Mouse (Mus musculus): ENCODE results near the gene Acadl. TPM values are rescaled to one million over a fixed set of nuclear protein-coding genes. Genes with fewer than 3 reads are reported as not detected.

Acadl gene
- 90.3 and 122 TPM in 2 replicates for polyA plus RNA-seq (2015; fragmentation: Nextera tagmentation; extraction: Ambion mirVana)

- peak within 1 kb of the TSS; percentile 75 for H3K9ac ChIP-seq
- under 1% methylated on average over 80 of the region's 85 CpGs for WGBS
- peak within 1 kb of the TSS; percentile 85 for H3K27ac ChIP-seq
- no peaks in the 10 kb centered on the region for H3K9me3 ChIP-seq
- H3K36me3 ChIP-seq, result peaks cover 4% of the 10 kb centered on the region; the same call in 1 of the 2 replicates
- peak within 1 kb of the TSS; percentile 81 for H3K4me3 ChIP-seq
- H3K4me2 ChIP-seq, result peak within 1 kb of the TSS; percentile 62
- no peaks in the 10 kb centered on the region for H3K27me3 ChIP-seq
- peaks cover 7% of the 10 kb centered on the region; the same call in 1 of the 2 replicates for H3K4me1 ChIP-seq
- peak; percentile 82 for ATAC-seq (ENCODE audit: insufficient number of reproducible peaks, low FRiP score, low TSS enrichment, low read depth)
Measured at GRCm38 (mm10) chr1:66862712-66863511, at the start of gene Acadl. Gene Acadl, minus strand, starts transcription at chr1:66863277.

GRCm38 (mm10) chr1:66912305-66912704 is 49.2 kb upstream of the Acadl start:
- 77% methylated on average over 1 of the region's 1 CpGs for WGBS
- Histone ChIP-seq H3K27ac (no peak overlapping the region), H3K4me1 (no peaks in the 10 kb centered on the region), H3K4me2 (no peak overlapping the region), H3K27me3 (no peaks in the 10 kb centered on the region), H3K9me3 (no peaks in the 10 kb centered on the region), H3K36me3 (no peaks in the 10 kb centered on the region), H3K4me3 (no peak overlapping the region), H3K9ac (no peak overlapping the region)
- ATAC-seq (ENCODE audit: insufficient number of reproducible peaks, low FRiP score, low TSS enrichment, low read depth), result no peak

- Histone ChIP-seq H3K27me3 (no peaks in the 10 kb centered on the region), H3K9me3 (no peaks in the 10 kb centered on the region), H3K9ac (no peak overlapping the region), H3K36me3 (no peaks in the 10 kb centered on the region), H3K27ac (no peak overlapping the region), H3K4me2 (no peak overlapping the region), H3K4me3 (no peak overlapping the region), H3K4me1 (0 out of 2 replicates have a peak, but pooled peaks cover under 1% of the 10 kb centered on the region)
- no peak for ATAC-seq (ENCODE audit: insufficient number of reproducible peaks, low FRiP score, low TSS enrichment, low read depth)
- 79% methylated on average over 3 of the region's 3 CpGs for WGBS
Measured at GRCm38 (mm10) chr1:66902566-66902965, 39.5 kb upstream of the Acadl start.

GRCm38 (mm10) chr1:66900946-66901345 is 37.9 kb upstream of the Acadl start:
- Histone ChIP-seq H3K4me3 (no peak overlapping the region), H3K9me3 (no peaks in the 10 kb centered on the region), H3K4me2 (no peak overlapping the region), H3K9ac (no peak overlapping the region), H3K27ac (no peak overlapping the region), H3K36me3 (no peaks in the 10 kb centered on the region), H3K27me3 (no peaks in the 10 kb centered on the region), H3K4me1 (peaks cover 9% of the 10 kb centered on the region)
- no peak for ATAC-seq (ENCODE audit: insufficient number of reproducible peaks, low FRiP score, low TSS enrichment, low read depth)
- 81% methylated on average over 4 of the region's 4 CpGs for WGBS

- Histone ChIP-seq H3K9ac (no peak overlapping the region), H3K27me3 (no peaks in the 10 kb centered on the region), H3K27ac (no peak overlapping the region), H3K36me3 (no peaks in the 10 kb centered on the region), H3K4me1 (peaks cover 15% of the 10 kb centered on the region), H3K9me3 (no peaks in the 10 kb centered on the region), H3K4me2 (no peak overlapping the region), H3K4me3 (no peak overlapping the region)
- whole genome bisulfite sequencing, result 62% methylated on average over 7 of the region's 7 CpGs
- no peak for ATAC-seq (ENCODE audit: insufficient number of reproducible peaks, low FRiP score, low TSS enrichment, low read depth)
Measured at GRCm38 (mm10) chr1:66898261-66898660, 35.2 kb upstream of the Acadl start.

GRCm38 (mm10) chr1:66896556-66896955 is 33.5 kb upstream of the Acadl start:
- Histone ChIP-seq H3K4me3 (peak overlapping the region; percentile 15; the same call in 1 of the 2 replicates), H3K27ac (no peak overlapping the region), H3K4me1 (peaks cover 15% of the 10 kb centered on the region), H3K27me3 (no peaks in the 10 kb centered on the region), H3K4me2 (peak overlapping the region; percentile 37), H3K9me3 (no peaks in the 10 kb centered on the region), H3K36me3 (no peaks in the 10 kb centered on the region), H3K9ac (no peak overlapping the region)
- 34% methylated on average over 5 of the region's 5 CpGs for WGBS
- ATAC-seq (ENCODE audit: insufficient number of reproducible peaks, low FRiP score, low TSS enrichment, low read depth), result no peak

- 20% methylated on average over 5 of the region's 5 CpGs for WGBS
- ATAC-seq (ENCODE audit: insufficient number of reproducible peaks, low FRiP score, low TSS enrichment, low read depth), result 0 out of 2 replicates have a peak, but pooled peaks have one; percentile 74
Measured at GRCm38 (mm10) chr1:66896125-66896524, 33.0 kb upstream of the Acadl start.

GRCm38 (mm10) chr1:66895837-66896118 is 32.7 kb upstream of the Acadl start:
- Histone ChIP-seq H3K27ac (no peak overlapping the region), H3K27me3 (no peaks in the 10 kb centered on the region), H3K36me3 (no peaks in the 10 kb centered on the region), H3K9ac (no peak overlapping the region), H3K9me3 (no peaks in the 10 kb centered on the region), H3K4me1 (peaks cover 15% of the 10 kb centered on the region), H3K4me3 (0 out of 2 replicates have a peak overlapping the region, but pooled peaks have one; percentile 15), H3K4me2 (peak overlapping the region; percentile 37)
- no peak; the same call in 1 of the 2 replicates for ATAC-seq (ENCODE audit: insufficient number of reproducible peaks, low FRiP score, low TSS enrichment, low read depth)

More at GRCm38 (mm10) chr1:66896125-66896524, 33.0 kb upstream of the Acadl start:
- Histone ChIP-seq H3K36me3 (no peaks in the 10 kb centered on the region), H3K4me2 (peak overlapping the region; percentile 37), H3K9me3 (no peaks in the 10 kb centered on the region), H3K27ac (no peak overlapping the region), H3K4me3 (peak overlapping the region; percentile 15; the same call in 1 of the 2 replicates), H3K4me1 (peaks cover 15% of the 10 kb centered on the region), H3K27me3 (no peaks in the 10 kb centered on the region), H3K9ac (no peak overlapping the region)

GRCm38 (mm10) chr1:66895093-66895836 is 32.2 kb upstream of the Acadl start:
- 54% methylated on average over 6 of the region's 6 CpGs for WGBS
- peaks cover 15% of the 10 kb centered on the region for H3K4me1 ChIP-seq
- H3K9ac ChIP-seq, result no peak overlapping the region
- H3K4me3 ChIP-seq, result no peak overlapping the region
- no peaks in the 10 kb centered on the region for H3K9me3 ChIP-seq
- no peaks in the 10 kb centered on the region for H3K36me3 ChIP-seq
- ATAC-seq (ENCODE audit: insufficient number of reproducible peaks, low FRiP score, low TSS enrichment, low read depth), result no peak
- H3K4me2 ChIP-seq, result peak overlapping the region; percentile 37; the same call in 1 of the 2 replicates
- H3K27me3 ChIP-seq, result no peaks in the 10 kb centered on the region
- no peak overlapping the region for H3K27ac ChIP-seq

GRCm38 (mm10) chr1:66887175-66887574 is 24.1 kb upstream of the Acadl start:
- Histone ChIP-seq H3K36me3 (no peaks in the 10 kb centered on the region), H3K27me3 (no peaks in the 10 kb centered on the region), H3K27ac (no peak overlapping the region), H3K4me1 (no peaks in the 10 kb centered on the region), H3K4me3 (no peak overlapping the region), H3K9ac (no peak overlapping the region), H3K4me2 (no peak overlapping the region), H3K9me3 (no peaks in the 10 kb centered on the region)
- ATAC-seq (ENCODE audit: insufficient number of reproducible peaks, low FRiP score, low TSS enrichment, low read depth), result no peak
- 91% methylated on average over 1 of the region's 1 CpGs for WGBS

GRCm38 (mm10) chr1:66880217-66880616 is 17.1 kb upstream of the Acadl start:
- H3K4me1 ChIP-seq, result no peaks in the 10 kb centered on the region
- H3K4me2 ChIP-seq, result no peak overlapping the region
- ATAC-seq (ENCODE audit: insufficient number of reproducible peaks, low FRiP score, low TSS enrichment, low read depth), result no peak
- H3K36me3 ChIP-seq, result no peaks in the 10 kb centered on the region
- H3K27ac ChIP-seq, result no peak overlapping the region
- no peaks in the 10 kb centered on the region for H3K27me3 ChIP-seq
- WGBS, result 41% methylated on average over 2 of the region's 2 CpGs
- H3K9ac ChIP-seq, result no peak overlapping the region
- H3K9me3 ChIP-seq, result no peaks in the 10 kb centered on the region
- H3K4me3 ChIP-seq, result no peak overlapping the region

GRCm38 (mm10) chr1:66874740-66875139 is 11.7 kb upstream of the Acadl start:
- H3K4me1 ChIP-seq, result peaks cover 6% of the 10 kb centered on the region; the same call in 1 of the 2 replicates
- no peak overlapping the region for H3K27ac ChIP-seq
- no peaks in the 10 kb centered on the region for H3K9me3 ChIP-seq
- no peak overlapping the region for H3K9ac ChIP-seq
- no peaks in the 10 kb centered on the region for H3K36me3 ChIP-seq
- no peak overlapping the region for H3K4me2 ChIP-seq
- H3K27me3 ChIP-seq, result no peaks in the 10 kb centered on the region
- H3K4me3 ChIP-seq, result no peak overlapping the region
- 86% methylated on average over 6 of the region's 6 CpGs for WGBS
- no peak for ATAC-seq (ENCODE audit: insufficient number of reproducible peaks, low FRiP score, low TSS enrichment, low read depth)
